Mouse (Mus musculus) erythroblast, embryonic 14.5 days (primary cell): Measurements from ENCODE around the gene Sned1.

Source experiments
- GATA1 ChIP-seq: IDR thresholded peaks from 2 replicates; pipeline ENCODE4 v1.6.1; 2012; ENCODE audit warnings: low read length, inconsistent platforms, mixed read lengths
- TAL1 ChIP-seq: IDR thresholded peaks from 3 replicates; pipeline ENCODE4 v1.6.1; 2012; ENCODE audit warnings: low read length, inconsistent platforms, mixed read lengths

GRCm38 (mm10) chr1:93291591-93291990 is 56.0 kb downstream of the Sned1 start:
- TF ChIP-seq TAL1 (no peak), GATA1 (no peak)
